Mouse (Mus musculus) bone marrow macrophage, adult 2 months (primary cell): ENCODE data around the gene Efhd2. TPM values are rescaled to one million over a fixed set of nuclear protein-coding genes. Genes with fewer than 3 reads are reported as not detected.

Experiments used
- H3K27ac ChIP-seq: 2 replicates; pipeline ENCODE4 v1.5.1; 2012; ENCODE audit warnings: low read depth, low read length; ENCODE audit not compliant: insufficient read depth
- H3K4me1 ChIP-seq: 2 replicates; pipeline ENCODE4 v1.6.1; 2012; ENCODE audit warnings: low read length; ENCODE audit not compliant: control insufficient read depth, insufficient read depth
- H3K4me3 ChIP-seq: 2 replicates; pipeline ENCODE4 v1.5.1; 2012; ENCODE audit warnings: mild to moderate bottlenecking, low read length, moderate library complexity; ENCODE audit not compliant: insufficient read depth
- CTCF ChIP-seq: IDR thresholded peaks from 2 replicates; pipeline ENCODE4 v1.5.1; 2012; ENCODE audit warnings: low read depth, mild to moderate bottlenecking, low read length, moderate library complexity
- POLR2A ChIP-seq: IDR thresholded peaks from 2 replicates; pipeline ENCODE4 v1.6.1; 2012; ENCODE audit warnings: mild to moderate bottlenecking, low read depth, low read length, borderline replicate concordance
- polyA plus RNA-seq: library from polyadenylated mRNA; stranded (reverse); fragments of >200 nt; gene quantifications from 2 replicates; pipeline ENCODE4 v1.2.4, GENCODE M21; 2012; ENCODE audit not compliant: missing spikeins, insufficient read depth, insufficient read length

The Efhd2 gene
- polyA plus RNA-seq, 1 experiment = 491 TPM

DNA sequence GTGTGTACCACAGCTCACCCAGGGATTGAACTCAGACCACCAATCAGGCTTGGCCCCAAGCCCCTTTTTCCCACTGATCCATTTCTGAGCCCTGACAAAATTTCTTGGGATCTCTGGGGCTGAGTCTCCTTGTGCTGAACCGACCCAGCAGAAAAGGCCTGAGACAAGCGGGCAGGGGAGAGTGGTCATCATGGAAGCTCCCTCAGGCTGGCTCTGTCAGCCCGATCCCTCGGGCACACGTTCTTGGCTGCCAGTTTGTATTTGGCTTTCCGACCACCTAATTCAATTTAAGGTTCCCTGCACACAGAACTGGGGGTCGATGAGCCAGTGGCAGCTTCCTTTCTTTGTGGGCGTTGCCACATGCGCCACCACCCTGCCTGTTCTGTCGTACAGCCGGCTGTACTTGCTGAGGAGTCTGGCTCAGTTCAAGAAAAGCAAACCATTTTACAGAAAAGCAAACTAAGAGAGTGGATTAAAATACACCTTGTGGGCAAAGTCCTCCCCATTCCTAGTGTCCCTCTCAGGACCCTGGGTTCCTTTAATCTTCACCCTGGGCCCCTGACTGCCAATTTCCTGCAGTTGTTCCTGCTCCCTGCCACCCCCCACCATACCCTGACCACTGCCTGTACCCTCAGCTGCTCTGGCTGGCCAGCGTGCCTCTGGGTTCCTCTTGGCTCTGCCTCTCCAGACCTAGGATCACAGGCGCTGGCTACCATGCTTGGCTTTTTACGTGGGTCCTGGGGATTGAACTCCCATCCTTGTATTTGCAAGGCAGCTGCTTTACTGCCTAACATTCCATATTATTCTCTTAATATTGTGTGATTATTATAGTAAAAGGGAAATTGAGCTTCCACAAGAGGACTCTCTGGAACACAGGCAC, 57.7 kb downstream of the Efhd2 start:
- no peak overlapping the region for H3K4me3 ChIP-seq
- no peaks in the 10 kb centered on the region; the same call in 1 of the 2 replicates for H3K4me1 ChIP-seq
- TF ChIP-seq CTCF = no peak
- TF ChIP-seq POLR2A = no peak
- H3K27ac ChIP-seq = no peak overlapping the region

DNA sequence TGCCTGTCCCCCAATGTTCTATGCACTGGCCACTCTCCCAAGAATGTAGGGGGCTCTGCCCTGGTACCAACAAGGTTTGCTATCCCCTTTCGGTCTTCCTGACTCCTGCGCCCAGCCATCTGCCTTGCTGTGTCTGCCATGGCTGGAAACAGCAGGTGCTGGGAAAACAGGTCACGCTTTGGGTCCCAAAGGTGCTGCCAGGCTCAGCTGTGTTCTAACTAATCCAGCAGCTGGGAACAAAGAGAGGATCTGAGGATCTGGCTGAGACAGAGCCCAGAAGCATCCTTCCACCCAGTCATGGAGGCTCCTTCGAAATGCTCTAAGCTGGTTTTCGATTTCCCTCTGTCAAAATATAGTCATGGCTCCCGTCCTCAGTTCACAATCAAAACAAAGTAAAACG, 58.5 kb downstream of the Efhd2 start:
- no peaks in the 10 kb centered on the region; the same call in 1 of the 2 replicates for H3K4me1 ChIP-seq
- H3K27ac ChIP-seq = no peak overlapping the region
- TF ChIP-seq POLR2A (no peak), CTCF (no peak)
- no peak overlapping the region for H3K4me3 ChIP-seq

DNA sequence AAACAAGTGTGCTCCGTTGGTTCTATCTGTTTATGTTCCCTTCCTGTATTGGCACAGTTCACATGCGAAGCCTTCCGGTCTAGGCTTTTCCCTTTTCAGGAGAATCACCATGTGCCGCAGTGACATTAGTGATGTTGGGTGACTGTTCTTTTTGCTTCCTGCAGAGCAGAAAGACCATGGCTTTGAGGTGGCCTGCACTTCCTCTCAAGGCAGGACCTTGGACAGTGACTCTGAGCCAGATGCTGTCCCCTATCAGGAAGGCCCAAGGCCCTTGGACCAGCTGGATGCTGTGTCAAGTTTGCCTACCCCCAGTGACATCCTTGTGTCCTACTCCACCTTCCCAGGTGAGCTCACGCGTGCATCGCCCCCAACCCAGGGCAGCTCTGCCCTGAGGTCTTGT, 63.3 kb downstream of the Efhd2 start:
- H3K27ac ChIP-seq = no peak overlapping the region

DNA sequence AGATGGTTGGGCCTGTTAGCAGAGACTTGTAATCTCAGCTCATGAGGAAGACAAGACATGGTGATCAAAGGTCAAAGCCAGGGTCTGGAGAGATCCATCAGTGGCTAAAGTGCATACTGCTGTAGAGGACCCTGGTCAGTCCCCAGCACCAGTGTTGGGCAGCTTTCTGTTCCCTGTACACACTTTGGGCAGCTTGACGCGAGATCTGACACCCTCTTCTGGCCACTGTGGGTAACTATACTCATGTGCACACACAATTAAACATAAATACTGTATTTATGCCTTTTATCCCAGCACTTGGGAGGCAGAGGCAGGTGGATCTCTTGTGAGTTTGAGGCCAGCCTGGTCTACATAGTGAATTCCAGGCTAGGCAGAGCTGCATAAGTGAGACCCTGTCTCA, 63.7 kb downstream of the Efhd2 start:
- TF ChIP-seq CTCF (no peak), POLR2A (no peak)
- Histone ChIP-seq H3K27ac (no peak overlapping the region), H3K4me3 (no peak overlapping the region), H3K4me1 (peaks cover 2% of the 10 kb centered on the region)

More for the DNA sequence above, 63.3 kb downstream of the Efhd2 start:
- H3K4me3 ChIP-seq = no peak overlapping the region
- H3K4me1 ChIP-seq = no peaks in the 10 kb centered on the region
- TF ChIP-seq POLR2A = no peak
- no peak for TF ChIP-seq CTCF

DNA sequence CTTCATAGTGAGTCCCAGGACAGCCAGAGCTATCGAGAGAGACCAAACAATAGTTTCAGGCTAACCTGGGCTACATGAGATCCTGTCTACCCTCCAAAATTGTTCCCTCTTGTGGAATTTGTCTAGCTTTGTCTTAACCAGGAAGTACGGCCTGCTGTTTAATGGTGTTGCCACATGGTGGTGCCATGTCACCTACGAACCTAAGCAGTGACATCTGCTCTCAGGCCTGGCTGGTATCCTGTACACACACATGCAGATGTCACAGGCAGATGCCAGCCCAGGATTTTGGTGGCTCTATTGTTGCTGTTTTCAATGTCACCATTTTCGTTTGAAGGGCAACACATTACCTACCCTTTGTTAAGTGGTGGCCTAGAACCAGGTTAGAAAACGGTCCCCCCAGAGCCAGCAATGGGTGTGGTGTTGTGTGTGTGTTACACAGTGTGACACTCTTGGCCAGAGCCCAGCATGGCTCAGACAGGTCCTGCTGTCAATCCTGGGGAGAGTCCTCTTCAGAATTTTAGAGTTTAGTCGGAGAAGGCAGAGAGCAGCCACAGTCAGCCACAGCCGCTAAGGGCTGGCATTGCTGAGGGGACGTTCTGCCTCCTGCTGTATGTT, 64.8 kb downstream of the Efhd2 start:
- peaks cover 5% of the 10 kb centered on the region for H3K4me1 ChIP-seq
- TF ChIP-seq CTCF = peak; percentile 48
- no peak for TF ChIP-seq POLR2A
- no peak overlapping the region for H3K27ac ChIP-seq
- no peak overlapping the region for H3K4me3 ChIP-seq

Other genes starting within 250 kb of the Efhd2 start
- 56.0 and 62.1 TPM in 2 replicates for gene Plekhm2, start 210.0 kb downstream of the Efhd2 start, polyA plus RNA-seq
- gene Rsc1a1, start 189.3 kb downstream of the Efhd2 start, polyA plus RNA-seq = 5.6 TPM in 1 of 2 replicates, not detected in the other
- 69.5 and 74.4 TPM in 2 replicates for gene Ddi2, start 151.5 kb downstream of the Efhd2 start, polyA plus RNA-seq
- not detected in 2 replicates for gene Agmat, start 128.2 kb downstream of the Efhd2 start, polyA plus RNA-seq
- 11.4 and 12.2 TPM in 2 replicates for gene Dnajc16, start 84.0 kb downstream of the Efhd2 start, polyA plus RNA-seq
- gene Casp9, start 81.3 kb downstream of the Efhd2 start, polyA plus RNA-seq = 34.2 and 35.1 TPM in 2 replicates
- not detected in 2 replicates for gene Cela2a, start 48.8 kb downstream of the Efhd2 start, polyA plus RNA-seq
- gene Ctrc, start 28.6 kb downstream of the Efhd2 start, polyA plus RNA-seq = not detected in 2 replicates
- gene Fhad1, start 140.2 kb upstream of the Efhd2 start, polyA plus RNA-seq = 3.2 and 4.9 TPM in 2 replicates
- gene Tmem51, start 209.4 kb upstream of the Efhd2 start, polyA plus RNA-seq = 52.4 and 56.6 TPM in 2 replicates